Mouse (Mus musculus) G1E (cell line): ENCODE data around the gene Akt1s1.

ENCODE experiments used
- CTCF ChIP-seq: IDR thresholded peaks from 2 replicates; pipeline ENCODE4 v1.5.1; 2012; ENCODE audit warnings: low read depth, low read length, inconsistent platforms, mixed read lengths
- GATA1 ChIP-seq: IDR thresholded peaks from 2 replicates; pipeline ENCODE4 v1.6.1; 2012; ENCODE audit warnings: borderline replicate concordance, low read length, inconsistent platforms, mixed read lengths
- POLR2AphosphoS5 ChIP-seq: IDR thresholded peaks from 2 replicates; pipeline ENCODE4 v1.6.1; 2012; ENCODE audit warnings: low read depth, low read length, inconsistent platforms; ENCODE audit not compliant: insufficient replicate concordance

DNA sequence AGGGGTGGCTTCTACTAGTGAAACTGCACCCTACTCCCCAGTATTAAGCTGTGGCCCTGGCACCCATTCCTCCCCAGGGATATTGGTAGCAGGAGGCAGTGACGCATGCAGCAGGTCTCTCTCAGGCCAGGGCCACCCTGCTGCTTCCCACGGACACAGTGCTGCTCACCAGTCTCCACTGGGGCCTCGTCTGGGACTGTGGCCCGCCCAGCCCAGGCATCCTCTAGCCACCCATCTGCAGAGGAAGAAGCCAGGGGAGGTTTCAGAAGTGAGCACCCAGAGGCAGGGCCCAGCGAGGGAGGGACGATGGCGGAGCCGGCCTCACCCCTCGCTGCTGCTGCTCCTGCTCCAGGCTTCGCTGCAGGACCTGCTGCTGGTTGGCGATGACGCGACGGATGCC, 14.4 kb downstream of the Akt1s1 start:
- no peak for TF ChIP-seq CTCF
- TF ChIP-seq GATA1: no peak
- TF ChIP-seq POLR2AphosphoS5: no peak
